Mouse (Mus musculus) macrophage (primary cell): ENCODE data around the gene Cyp2j5. TPM values are rescaled to one million over a fixed set of nuclear protein-coding genes. Genes with fewer than 3 reads are reported as not detected.

Experiments
- H3K27ac ChIP-seq: fragments of 350-480 bp; formaldehyde crosslinking; 2 replicates; pipeline ENCODE4 v1.9.0; 2021
- H3K36me3 ChIP-seq: fragments of 350-480 bp; formaldehyde crosslinking; 2 replicates; pipeline ENCODE4 v1.9.0; 2021; ENCODE audit errors: inconsistent target
- H3K4me3 ChIP-seq: fragments of 350-480 bp; formaldehyde crosslinking; 2 replicates; pipeline ENCODE4 v1.9.0; 2021; ENCODE audit errors: inconsistent target
- H3K79me2 ChIP-seq: fragments of 350-480 bp; formaldehyde crosslinking; 2 replicates; pipeline ENCODE4 v1.9.0; 2021; ENCODE audit errors: inconsistent target
- WGBS: methylation state at CpG from one replicate; pipeline ENCODE4 v1.1.7; 2026; ENCODE audit warnings: inconsistent platforms; ENCODE audit not compliant: missing documents; 5-methylcytosine and 5-hydroxymethylcytosine counted together
- polyA plus RNA-seq: library from polyadenylated mRNA; stranded (reverse); fragments of 250-400 nt; gene quantifications from 3 replicates; pipeline ENCODE4 v1.2.4, GENCODE M21; 2018; ENCODE audit warnings: inconsistent platforms
- total RNA-seq, 78 experiments: library from RNA; depleted of rRNA; stranded (reverse); fragments of 250-400 nt; gene quantifications; 1 replicate in 9 of 78; 2 replicates in 24 of 78; 3 replicates in 43 of 78; 4 replicates in 2 of 78; pipeline ENCODE4 v1.2.4; 2018; ENCODE audit warnings: inconsistent platforms in 56 of 78

Gene Cyp2j5
- total RNA-seq (2018; cell fraction: chromatin; rRNA removed): not detected
- total RNA-seq (2018; cell fraction: cytosol; rRNA removed): not detected
- total RNA-seq (2018; cell fraction: nucleus; rRNA removed): not detected
- not detected in 3 replicates for polyA plus RNA-seq

GRCm38 (mm10) chr4:96663991-96664390, at the start of gene Cyp2j5:
Gene Cyp2j5, minus strand, starts transcription at chr4:96664154.
- Histone ChIP-seq H3K36me3 (no peaks in the 10 kb centered on the region), H3K4me3 (no peak within 1 kb of the TSS), H3K79me2 (no peaks in the 10 kb centered on the region), H3K27ac (no peak within 1 kb of the TSS)
- 96% methylated on average over 2 of the region's 2 CpGs for WGBS

GRCm38 (mm10) chr4:96705281-96705951, 41.5 kb upstream of the Cyp2j5 start:
- Histone ChIP-seq H3K27ac (no peak overlapping the region), H3K79me2 (no peaks in the 10 kb centered on the region), H3K36me3 (no peaks in the 10 kb centered on the region), H3K4me3 (no peak overlapping the region)
- 60% methylated on average over 2 of the region's 2 CpGs for WGBS

GRCm38 (mm10) chr4:96698218-96698561, 34.2 kb upstream of the Cyp2j5 start:
- H3K36me3 ChIP-seq: no peaks in the 10 kb centered on the region
- no peak overlapping the region for H3K27ac ChIP-seq
- WGBS: 87% methylated on average over 5 of the region's 5 CpGs
- H3K79me2 ChIP-seq: no peaks in the 10 kb centered on the region
- H3K4me3 ChIP-seq: no peak overlapping the region

GRCm38 (mm10) chr4:96697511-96698217, 33.7 kb upstream of the Cyp2j5 start:
- Histone ChIP-seq H3K36me3 (no peaks in the 10 kb centered on the region), H3K79me2 (no peaks in the 10 kb centered on the region), H3K27ac (no peak overlapping the region), H3K4me3 (no peak overlapping the region)
- WGBS: 88% methylated on average over 15 of the region's 15 CpGs

- H3K79me2 ChIP-seq: no peaks in the 10 kb centered on the region
- no peaks in the 10 kb centered on the region for H3K36me3 ChIP-seq
- 9% methylated on average over 13 of the region's 13 CpGs for WGBS
- H3K4me3 ChIP-seq: no peak overlapping the region
- H3K27ac ChIP-seq: no peak overlapping the region
These were observed 32.8 kb upstream of the Cyp2j5 start for GRCm38 (mm10) chr4:96696614-96697360.

- Histone ChIP-seq H3K4me3 (no peak overlapping the region), H3K79me2 (no peaks in the 10 kb centered on the region), H3K27ac (no peak overlapping the region), H3K36me3 (no peaks in the 10 kb centered on the region)
- 74% methylated on average over 2 of the region's 2 CpGs for WGBS
These were observed 23.4 kb upstream of the Cyp2j5 start for GRCm38 (mm10) chr4:96687358-96687803.

- WGBS: 48% methylated on average over 2 of the region's 2 CpGs
- Histone ChIP-seq H3K27ac (no peak overlapping the region), H3K79me2 (no peaks in the 10 kb centered on the region), H3K36me3 (no peaks in the 10 kb centered on the region), H3K4me3 (no peak overlapping the region)
These were observed 19.5 kb upstream of the Cyp2j5 start for GRCm38 (mm10) chr4:96683474-96683873.

GRCm38 (mm10) chr4:96680966-96681365, 17.0 kb upstream of the Cyp2j5 start:
- Histone ChIP-seq H3K36me3 (no peaks in the 10 kb centered on the region), H3K79me2 (no peaks in the 10 kb centered on the region), H3K27ac (no peak overlapping the region), H3K4me3 (no peak overlapping the region)

GRCm38 (mm10) chr4:96680233-96680632, 16.3 kb upstream of the Cyp2j5 start:
- Histone ChIP-seq H3K79me2 (no peaks in the 10 kb centered on the region), H3K4me3 (no peak overlapping the region), H3K36me3 (no peaks in the 10 kb centered on the region), H3K27ac (no peak overlapping the region)
- WGBS: 58% methylated on average over 1 of the region's 1 CpGs

- 100% methylated on average over 1 of the region's 1 CpGs for WGBS
- H3K79me2 ChIP-seq: no peaks in the 10 kb centered on the region
- no peak overlapping the region for H3K27ac ChIP-seq
- no peak overlapping the region for H3K4me3 ChIP-seq
- H3K36me3 ChIP-seq: no peaks in the 10 kb centered on the region
These were observed 907 bp upstream of the Cyp2j5 start for GRCm38 (mm10) chr4:96664668-96665454.

- Histone ChIP-seq H3K4me3 (no peak overlapping the region), H3K79me2 (no peaks in the 10 kb centered on the region), H3K36me3 (no peaks in the 10 kb centered on the region), H3K27ac (no peak overlapping the region)
- WGBS: 86% methylated on average over 1 of the region's 1 CpGs
These were observed 28.5 kb downstream of the Cyp2j5 start for GRCm38 (mm10) chr4:96635455-96635854.

GRCm38 (mm10) chr4:96622474-96622873, 41.5 kb downstream of the Cyp2j5 start:
- H3K27ac ChIP-seq: no peak overlapping the region
- WGBS: 82% methylated on average over 1 of the region's 1 CpGs
- no peaks in the 10 kb centered on the region for H3K79me2 ChIP-seq
- H3K36me3 ChIP-seq: no peaks in the 10 kb centered on the region
- H3K4me3 ChIP-seq: no peak overlapping the region

- Histone ChIP-seq H3K36me3 (no peaks in the 10 kb centered on the region), H3K4me3 (peak overlapping the region; percentile 21; the same call in 1 of the 2 replicates), H3K79me2 (no peaks in the 10 kb centered on the region), H3K27ac (no peak overlapping the region)
- WGBS: 4% methylated on average over 4 of the region's 4 CpGs
These were observed 72.2 kb downstream of the Cyp2j5 start for GRCm38 (mm10) chr4:96591791-96592150.
